Mouse (Mus musculus) gastrocnemius, postnatal 25 days (tissue): ENCODE data around the gene Uba6. TPM values are rescaled to one million over a fixed set of nuclear protein-coding genes. Genes with fewer than 3 reads are reported as not detected.

Experiments used
- DNase-seq: peaks from one replicate; pipeline ENCODE4 v3.0.0; 2022
- total RNA-seq, 2 experiments: library from RNA; stranded (reverse); gene quantifications; 1 replicate in 1 of 2; 2 replicates in 1 of 2; pipeline ENCODE4 v1.2.3; 2021

Gene Uba6
- total RNA-seq, 2 experiments from 2014 or later, result 4.3 to 4.4 TPM

- DNase-seq, result no peak
These were observed 99.7 kb downstream of the Uba6 start for GRCm38 (mm10) chr5:86072756-86073386.

DNA sequence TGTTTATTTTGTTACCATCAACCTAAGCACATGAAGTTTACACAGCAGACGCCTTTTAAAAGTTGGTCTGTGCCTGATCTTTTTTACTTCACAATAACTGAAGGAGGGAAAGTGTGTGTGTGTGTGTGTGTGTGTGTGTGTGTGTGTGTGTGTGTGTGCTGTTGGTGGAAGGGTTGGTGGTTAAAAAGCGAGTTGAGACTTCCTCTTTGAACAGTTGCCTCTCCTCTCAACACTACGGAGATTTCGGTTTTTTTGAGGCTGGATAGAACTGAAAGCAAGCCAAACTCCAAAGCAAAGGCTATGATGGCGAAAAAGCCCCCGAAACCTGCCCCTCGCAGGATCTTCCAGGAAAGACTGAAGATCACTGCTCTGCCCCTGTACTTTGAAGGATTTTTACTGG lies 101.1 kb downstream of the Uba6 start, which contains the start of gene Stap1:
Gene Stap1, plus strand, starts transcription at position 209 of the 400 bp plus-strand sequence.
- DNase-seq, result no peak

DNA sequence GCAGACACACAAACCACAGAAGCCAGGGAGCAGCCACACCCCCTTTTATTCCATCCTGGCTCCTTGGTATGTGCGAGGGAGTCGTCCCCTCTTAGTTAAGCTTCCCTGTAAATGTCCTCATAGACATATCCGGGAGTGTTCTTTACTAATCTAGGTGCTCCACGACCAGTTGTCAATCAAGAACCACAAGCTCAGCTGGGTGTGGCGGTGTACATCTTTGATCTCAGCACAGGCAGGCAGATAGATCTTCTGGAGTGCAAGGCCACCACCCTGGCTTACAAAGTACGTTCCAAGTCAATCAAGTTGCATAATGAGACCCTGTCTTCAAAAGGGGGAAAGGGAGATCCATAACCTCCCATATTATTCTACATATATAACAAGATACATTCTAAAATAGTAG lies 103.5 kb downstream of the Uba6 start:
- DNase-seq, result no peak

GRCm38 (mm10) chr5:86068451-86068850 lies 104.2 kb downstream of the Uba6 start:
- DNase-seq, result no peak

DNA sequence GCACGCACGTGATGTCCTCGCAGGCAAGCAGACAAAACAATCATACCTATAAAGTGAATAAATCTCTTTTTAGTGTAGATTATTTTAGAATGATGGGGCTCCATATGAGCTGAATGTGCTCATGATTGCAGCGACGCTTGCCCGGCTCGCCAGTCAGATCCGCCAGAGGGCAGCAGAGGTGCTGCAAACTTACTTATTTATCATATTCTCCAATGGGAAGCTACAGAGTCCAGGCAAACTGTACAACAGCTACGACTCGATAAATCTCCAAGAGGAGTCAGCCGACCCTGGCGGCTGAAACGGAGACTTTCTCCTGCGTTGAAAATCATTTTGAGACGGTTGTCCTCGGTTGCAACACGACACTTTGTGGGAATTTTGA lies 106.1 kb downstream of the Uba6 start:
- DNase-seq, result peak; percentile 71

DNA sequence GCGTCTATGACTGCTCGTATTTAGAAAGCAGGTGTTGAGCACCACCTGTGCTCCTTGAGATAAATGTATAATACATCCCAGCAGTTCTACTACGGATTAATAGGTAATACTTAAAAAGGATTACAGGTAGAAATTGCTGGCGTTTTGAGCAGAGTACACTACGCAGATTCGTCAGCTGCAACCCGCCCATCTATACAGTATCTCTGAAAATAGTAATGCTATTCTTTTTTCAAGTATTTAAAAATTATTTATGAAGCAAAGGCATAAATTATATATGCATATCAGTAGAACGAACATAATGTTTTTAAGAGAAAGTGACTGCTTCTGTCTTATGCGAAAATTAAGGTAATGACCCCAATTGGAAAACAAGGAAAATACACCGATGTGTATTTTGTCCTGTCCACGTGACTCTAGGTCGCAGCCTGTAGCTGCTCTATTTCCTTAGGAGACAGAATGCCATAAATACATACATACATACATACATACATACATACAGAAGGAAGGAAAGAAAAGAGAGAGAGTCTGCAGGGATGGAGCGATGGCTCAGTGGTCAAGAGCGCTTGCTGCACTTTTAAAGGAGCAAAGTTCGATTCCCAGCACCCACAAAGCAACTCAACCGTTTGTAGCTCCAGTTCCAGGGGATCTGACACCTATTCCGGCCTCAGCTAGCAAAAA lies 106.6 kb downstream of the Uba6 start:
- DNase-seq, result no peak

GRCm38 (mm10) chr5:86065101-86065875 lies 107.3 kb downstream of the Uba6 start, which contains the start of gene Cenpc1:
Gene Cenpc1 (minus strand): TSS chr5:86065583.
- DNase-seq, result peak; percentile 96

DNA sequence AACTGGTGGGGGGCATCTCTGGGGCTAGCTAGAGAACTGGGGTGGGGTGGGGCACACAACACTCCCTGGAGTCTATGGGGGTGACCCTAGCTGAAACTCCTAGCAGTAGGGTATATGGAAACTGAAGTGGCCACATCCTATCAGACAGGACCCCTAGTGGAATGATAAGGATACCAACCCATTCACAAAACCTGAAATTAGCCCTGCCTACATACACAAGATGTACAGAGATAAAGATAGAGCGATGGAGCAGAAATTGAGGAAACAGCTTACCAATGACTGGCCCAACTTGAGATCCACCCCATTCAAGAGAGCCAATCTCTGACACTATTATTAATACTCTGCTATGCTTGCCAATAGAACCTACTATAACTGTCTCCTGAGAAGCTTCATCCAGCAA lies 109.1 kb downstream of the Uba6 start:
- DNase-seq, result no peak

Other genes with a start within 250 kb of the Uba6 start
- gene Cenpc1, start 107.2 kb downstream of the Uba6 start, total RNA-seq, result 1 to 10 TPM; 3.2 to 3.7 TPM
- under 1 TPM in 1 of 2 experiments, not detected in 1; 0.19 TPM for gene Stap1, start 101.1 kb downstream of the Uba6 start, total RNA-seq
- gene Gnrhr, start 25.1 kb upstream of the Uba6 start, total RNA-seq, result not detected
- gene Tmprss11c, start 116.5 kb upstream of the Uba6 start, total RNA-seq, result not detected
- gene Tmprss11d, start 200.6 kb upstream of the Uba6 start, total RNA-seq, result not detected